Mouse (Mus musculus) liver, postnatal 0 days (tissue): Measurements from ENCODE around the gene Syde2.
A peak's percentile ranks its signal among the peaks of the same experiment; 100 is the strongest.

Source experiments
- CTCF ChIP-seq: sonication (generic); IDR thresholded peaks from 2 replicates; pipeline ENCODE4 v1.5.1; 2016; ENCODE audit warnings: antibody characterized with exemption, low read depth
- EP300 ChIP-seq: IDR thresholded peaks from 2 replicates; pipeline ENCODE4 v1.6.1; 2016; ENCODE audit warnings: antibody characterized with exemption, low read depth, mild to moderate bottlenecking

DNA sequence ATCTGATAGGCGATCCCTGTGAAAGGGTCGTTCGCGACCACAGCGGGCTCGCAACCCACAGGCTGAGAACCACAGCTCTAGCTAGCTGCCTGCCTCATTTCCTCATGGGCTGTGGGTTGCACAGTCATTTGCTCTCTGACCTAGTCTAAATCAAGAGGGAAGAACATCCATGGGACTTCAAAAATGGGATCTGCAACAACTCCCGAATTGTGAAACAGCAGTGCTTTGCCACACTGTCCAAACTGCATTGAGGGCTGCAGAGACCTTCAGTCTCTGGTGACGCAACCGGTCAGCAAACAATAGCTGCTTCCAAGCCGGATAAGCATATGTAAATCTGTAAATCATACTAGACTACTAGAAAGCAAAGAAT lies 23.7 kb upstream of the Syde2 start:
- no peak for TF ChIP-seq CTCF
- peak; percentile 26; the same call in 1 of the 2 replicates for TF ChIP-seq EP300
